Mouse (Mus musculus) liver, postnatal 0 days (tissue): ENCODE data around the gene Rabgap1l.

Experiments used
- CTCF ChIP-seq: sonication (generic); IDR thresholded peaks from 2 replicates; pipeline ENCODE4 v1.5.1; 2016; ENCODE audit warnings: antibody characterized with exemption, low read depth
- EP300 ChIP-seq: IDR thresholded peaks from 2 replicates; pipeline ENCODE4 v1.6.1; 2016; ENCODE audit warnings: antibody characterized with exemption, low read depth, mild to moderate bottlenecking

DNA sequence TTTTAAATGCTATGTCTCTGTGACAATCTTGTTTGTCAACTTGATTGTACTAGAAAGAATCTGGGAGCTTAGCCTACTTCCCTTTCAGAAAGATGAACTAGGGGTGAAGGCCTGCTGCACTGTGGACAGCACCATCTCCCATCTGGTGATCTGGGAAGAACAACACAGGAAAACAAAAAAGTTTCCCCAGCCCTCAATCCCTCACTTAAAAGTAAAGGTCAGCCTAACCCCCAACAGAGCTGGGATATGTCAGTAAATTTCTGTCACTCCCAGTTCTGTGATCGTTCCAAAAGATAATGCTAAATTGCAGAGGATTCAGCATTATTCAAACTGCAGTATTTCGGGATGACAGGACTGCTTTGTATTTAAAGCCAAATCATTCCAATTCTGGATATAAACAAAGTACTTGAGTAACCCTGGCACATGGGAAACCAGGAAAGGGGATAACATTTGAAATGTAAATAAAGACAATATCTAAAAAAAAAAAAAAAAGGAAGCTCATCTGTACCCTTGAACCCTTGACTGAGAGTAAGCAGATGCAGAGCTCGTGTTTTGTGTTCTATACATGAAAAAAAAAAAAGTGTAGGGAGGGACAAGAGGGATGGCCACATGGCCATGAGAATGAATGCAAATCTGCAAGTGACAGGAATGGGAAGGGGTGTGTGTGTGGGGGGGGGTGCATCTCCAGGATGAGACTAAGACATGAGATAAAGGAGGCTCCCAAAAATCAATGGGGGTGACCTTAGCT lies 511.5 kb downstream of the Rabgap1l start:
- TF ChIP-seq CTCF (no peak), EP300 (no peak)
